In genomic region chr1:78195145-78195544, GRCm38 (mm10) we compare ENCODE assay signal across 14 mouse cellular contexts. TPM values are rescaled to one million over a fixed set of nuclear protein-coding genes. Genes with fewer than 3 reads are reported as not detected.
A peak's percentile ranks its signal among the peaks of the same experiment; 100 is the strongest.
DNase-seq lines count a peak whose midpoint lies in the region; ATAC-seq and TF ChIP-seq lines count a peak whose summit lies in the region.
"Had no signal": no experiment of that assay in that cellular context is flagged by ENCODE, and none has a peak within 500 bp of the region (broad histone marks: within the 10 kb centered on the region; RNA-seq: fewer than 3 reads in every experiment).

No protein-coding gene starts in this region.

- TF ChIP-seq CTCF in forebrain, postnatal 0 days (IDR thresholded peaks at IDR 0.05; ENCODE audit: low read depth): no peak

- 1% methylated on average over 21 of the region's 21 CpGs for WGBS in forebrain, embryonic 11.5 days
- WGBS in forebrain, postnatal 0 days: 2% methylated on average over 21 of the region's 21 CpGs
- 1% methylated on average over 21 of the region's 21 CpGs for WGBS in embryonic facial prominence, embryonic 12.5 days
- 1% methylated on average over 21 of the region's 21 CpGs for WGBS in limb, embryonic 10.5 days
- under 1% methylated on average over 21 of the region's 21 CpGs for WGBS in neural tube, embryonic 11.5 days
- WGBS in kidney, embryonic 14.5 days: under 1% methylated on average over 21 of the region's 21 CpGs

- DNase-seq in forebrain, embryonic 11.5 days (ENCODE audit: low spot score): peak; percentile 60
- DNase-seq in forebrain, postnatal 0 days: no peak
- peak; percentile 65 for DNase-seq in limb, embryonic 10.5 days (ENCODE audit: low spot score)
- DNase-seq in neural tube, embryonic 11.5 days (ENCODE audit: low spot score): no peak
- DNase-seq in layer of hippocampus, postnatal 25 days (ENCODE audit: extremely low spot score in 1 of 2, low spot score in 1 of 2): no peak
- no peak for DNase-seq in kidney, adult 9 months
- DNase-seq: gastrocnemius, adult 2 months; liver; right cerebral cortex, postnatal 4 days had no signal

- peak overlapping the region; percentile 13 for H3K4me3 ChIP-seq in forebrain, embryonic 11.5 days (ENCODE audit: low read depth, low read length)
- no peak overlapping the region for H3K4me3 ChIP-seq in forebrain, postnatal 0 days (ENCODE audit: low read depth, low read length)
- peak overlapping the region; percentile 53 for H3K4me3 ChIP-seq in embryonic facial prominence, embryonic 12.5 days
- peak overlapping the region; percentile 50 for H3K4me3 ChIP-seq in limb, embryonic 10.5 days
- peak overlapping the region; percentile 69 for H3K4me3 ChIP-seq in neural tube, embryonic 11.5 days (ENCODE audit: low read depth, low read length)
- H3K4me3 ChIP-seq in kidney, embryonic 14.5 days (ENCODE audit: low read length): no peak overlapping the region
- H3K4me3 ChIP-seq: heart, embryonic 13.5 days; intestine, embryonic 15.5 days had no signal

- peaks cover 94% of the 10 kb centered on the region for H3K27me3 ChIP-seq in forebrain, embryonic 11.5 days (ENCODE audit: control insufficient read depth, insufficient read depth, low read length)
- H3K27me3 ChIP-seq in forebrain, postnatal 0 days (ENCODE audit: insufficient read depth, low read length): peaks cover 95% of the 10 kb centered on the region
- H3K27me3 ChIP-seq in embryonic facial prominence, embryonic 12.5 days: peaks cover 70% of the 10 kb centered on the region
- peaks cover 100% of the 10 kb centered on the region for H3K27me3 ChIP-seq in limb, embryonic 10.5 days (ENCODE audit: low read depth, poor library complexity, severe bottlenecking)
- peaks cover 78% of the 10 kb centered on the region for H3K27me3 ChIP-seq in neural tube, embryonic 11.5 days (ENCODE audit: control insufficient read depth, insufficient read depth, low read length)
- H3K27me3 ChIP-seq in kidney, embryonic 14.5 days (ENCODE audit: control insufficient read depth, insufficient read depth, low read length): peaks cover 99% of the 10 kb centered on the region

- ATAC-seq in forebrain, embryonic 11.5 days (replicated peaks; ENCODE audit: low FRiP score): no peak
- no peak for ATAC-seq in forebrain, postnatal 0 days
- ATAC-seq in embryonic facial prominence, embryonic 12.5 days (ENCODE audit: insufficient number of reproducible peaks, insufficient read depth, low FRiP score, low TSS enrichment): no peak
- no peak for ATAC-seq in neural tube, embryonic 11.5 days (ENCODE audit: insufficient read depth, low FRiP score, low TSS enrichment)
- no peak for ATAC-seq in kidney, embryonic 14.5 days (ENCODE audit: low FRiP score, low TSS enrichment)
- ATAC-seq: intestine, embryonic 15.5 days had no signal

- no peaks in the 10 kb centered on the region for H3K9me3 ChIP-seq in forebrain, embryonic 11.5 days (ENCODE audit: control insufficient read depth, low read length)
- no peaks in the 10 kb centered on the region for H3K9me3 ChIP-seq in forebrain, postnatal 0 days (ENCODE audit: low read length)
- H3K9me3 ChIP-seq in embryonic facial prominence, embryonic 12.5 days: no peaks in the 10 kb centered on the region
- H3K9me3 ChIP-seq in limb, embryonic 10.5 days (replicated peaks): no peaks in the 10 kb centered on the region
- no peaks in the 10 kb centered on the region for H3K9me3 ChIP-seq in neural tube, embryonic 11.5 days (ENCODE audit: control insufficient read depth, low read length)
- no peaks in the 10 kb centered on the region for H3K9me3 ChIP-seq in kidney, embryonic 14.5 days (ENCODE audit: control insufficient read depth, low read length)
- H3K9me3 ChIP-seq: heart, embryonic 13.5 days; intestine, embryonic 15.5 days had no signal

- no peak overlapping the region for H3K27ac ChIP-seq in forebrain, embryonic 11.5 days (ENCODE audit: low read depth, low read length)
- no peak overlapping the region for H3K27ac ChIP-seq in forebrain, postnatal 0 days (ENCODE audit: low read depth, low read length)
- peak overlapping the region; percentile 90 for H3K27ac ChIP-seq in embryonic facial prominence, embryonic 12.5 days
- peak overlapping the region; percentile 55 for H3K27ac ChIP-seq in limb, embryonic 10.5 days
- no peak overlapping the region for H3K27ac ChIP-seq in neural tube, embryonic 11.5 days (ENCODE audit: low read depth, low read length)
- no peak overlapping the region for H3K27ac ChIP-seq in kidney, embryonic 14.5 days (ENCODE audit: low read depth, low read length)
- H3K27ac ChIP-seq: gastrocnemius, adult 2 months; heart, embryonic 13.5 days; intestine, embryonic 15.5 days had no signal

- peaks cover 17% of the 10 kb centered on the region; the same call in 1 of the 2 replicates for H3K4me1 ChIP-seq in forebrain, embryonic 11.5 days (replicated peaks; ENCODE audit: control insufficient read depth, insufficient read depth, low read length)
- H3K4me1 ChIP-seq in forebrain, postnatal 0 days (ENCODE audit: insufficient read depth): no peaks in the 10 kb centered on the region
- peaks cover 13% of the 10 kb centered on the region for H3K4me1 ChIP-seq in embryonic facial prominence, embryonic 12.5 days
- peaks cover 27% of the 10 kb centered on the region for H3K4me1 ChIP-seq in limb, embryonic 10.5 days
- peaks cover 11% of the 10 kb centered on the region for H3K4me1 ChIP-seq in neural tube, embryonic 11.5 days (ENCODE audit: control insufficient read depth, insufficient read depth, low read length)
- 0 out of 2 replicates have a peak, but pooled peaks cover 7% of the 10 kb centered on the region for H3K4me1 ChIP-seq in kidney, embryonic 14.5 days (ENCODE audit: control insufficient read depth, insufficient read depth, low read length)

- H3K9ac ChIP-seq in forebrain, embryonic 11.5 days (ENCODE audit: low read length): no peak overlapping the region
- no peak overlapping the region for H3K9ac ChIP-seq in forebrain, postnatal 0 days
- peak overlapping the region; percentile 70 for H3K9ac ChIP-seq in embryonic facial prominence, embryonic 12.5 days
- peak overlapping the region; percentile 91 for H3K9ac ChIP-seq in neural tube, embryonic 11.5 days (ENCODE audit: low read length)
- no peak overlapping the region for H3K9ac ChIP-seq in kidney, embryonic 14.5 days (ENCODE audit: low read depth, low read length)
- H3K9ac ChIP-seq: heart, embryonic 13.5 days; intestine, embryonic 15.5 days had no signal

- H3K4me2 ChIP-seq in forebrain, embryonic 11.5 days (ENCODE audit: low read depth, low read length, severe bottlenecking): no peak overlapping the region
- no peak overlapping the region for H3K4me2 ChIP-seq in forebrain, postnatal 0 days (ENCODE audit: low read depth)
- peak overlapping the region; percentile 58 for H3K4me2 ChIP-seq in embryonic facial prominence, embryonic 12.5 days (replicated peaks)
- H3K4me2 ChIP-seq in neural tube, embryonic 11.5 days (ENCODE audit: low read depth): peak overlapping the region; percentile 78
- no peak overlapping the region for H3K4me2 ChIP-seq in kidney, embryonic 14.5 days (replicated peaks; ENCODE audit: low read depth, low read length)
- H3K4me2 ChIP-seq: intestine, embryonic 15.5 days had no signal

- no peaks in the 10 kb centered on the region for H3K36me3 ChIP-seq in forebrain, embryonic 11.5 days (ENCODE audit: control insufficient read depth, insufficient read depth, low read length)
- H3K36me3 ChIP-seq in forebrain, postnatal 0 days (ENCODE audit: insufficient read depth): no peaks in the 10 kb centered on the region
- no peaks in the 10 kb centered on the region for H3K36me3 ChIP-seq in embryonic facial prominence, embryonic 12.5 days
- H3K36me3 ChIP-seq in limb, embryonic 10.5 days: no peaks in the 10 kb centered on the region
- no peaks in the 10 kb centered on the region for H3K36me3 ChIP-seq in neural tube, embryonic 11.5 days (ENCODE audit: control insufficient read depth, insufficient read depth, low read length)
- H3K36me3 ChIP-seq in kidney, embryonic 14.5 days (ENCODE audit: control insufficient read depth, insufficient read depth, low read length): no peaks in the 10 kb centered on the region
- H3K36me3 ChIP-seq: heart, embryonic 13.5 days; intestine, embryonic 15.5 days had no signal

RNA-seq across cellular contexts. Expression of gene Pax3, which starts 1.8 kb away (rescaled TPM):
- 4.4 and 4.7 TPM in 2 replicates for polyA plus RNA-seq in forebrain, embryonic 11.5 days (2014; fragmentation: Nextera tagmentation; extraction: Ambion mirVana)
- total RNA-seq in forebrain, postnatal 0 days (2014; rRNA removed): 0.15 and 0.19 TPM in 2 replicates
- polyA plus RNA-seq in forebrain, postnatal 0 days (2015; fragmentation: Nextera tagmentation; extraction: Ambion mirVana): 0.04 and 0.40 TPM in 2 replicates
- polyA plus RNA-seq in embryonic facial prominence, embryonic 12.5 days (2016; fragmentation: Nextera tagmentation; extraction: Ambion mirVana): 28.4 and 37.5 TPM in 2 replicates
- polyA plus RNA-seq in limb, embryonic 10.5 days (2016; fragmentation: Nextera tagmentation; extraction: Ambion mirVana): 11.5 and 12.6 TPM in 2 replicates
- polyA plus RNA-seq in neural tube, embryonic 11.5 days (2014; fragmentation: Nextera tagmentation; extraction: Ambion mirVana): 36.2 and 42.8 TPM in 2 replicates
- polyA plus RNA-seq in kidney, embryonic 14.5 days (2014; fragmentation: Nextera tagmentation; extraction: Ambion mirVana): 0.14 TPM in 2 replicates
- total RNA-seq in layer of hippocampus, postnatal 25 days (2021): not detected
- total RNA-seq: gastrocnemius, adult 2 months; neutrophil, adult 5-6 weeks had no signal
- polyA plus RNA-seq: intestine, embryonic 15.5 days had no signal

Comparison
In these comparisons a context has a peak if more than half of its experiments do, and no peak if none do; other contexts are left out.
1. DNase-seq: peak in forebrain, embryonic 11.5 days (single experiment) and limb, embryonic 10.5 days (single experiment); none in forebrain, postnatal 0 days (single experiment), neural tube, embryonic 11.5 days (single experiment), layer of hippocampus, postnatal 25 days (0 of 2) and kidney, adult 9 months (single experiment).
2. H3K4me3 ChIP-seq: peak in forebrain, embryonic 11.5 days (single experiment), embryonic facial prominence, embryonic 12.5 days (single experiment), limb, embryonic 10.5 days (single experiment) and neural tube, embryonic 11.5 days (single experiment); none in forebrain, postnatal 0 days (single experiment) and kidney, embryonic 14.5 days (single experiment).
3. H3K27ac ChIP-seq: peak in embryonic facial prominence, embryonic 12.5 days (single experiment) and limb, embryonic 10.5 days (single experiment); none in forebrain, embryonic 11.5 days (single experiment), forebrain, postnatal 0 days (single experiment), neural tube, embryonic 11.5 days (single experiment) and kidney, embryonic 14.5 days (single experiment).
4. H3K4me2 ChIP-seq: peak in embryonic facial prominence, embryonic 12.5 days (single experiment) and neural tube, embryonic 11.5 days (single experiment); none in forebrain, embryonic 11.5 days (single experiment), forebrain, postnatal 0 days (single experiment) and kidney, embryonic 14.5 days (single experiment).
5. H3K9ac ChIP-seq: peak in embryonic facial prominence, embryonic 12.5 days (single experiment) and neural tube, embryonic 11.5 days (single experiment); none in forebrain, embryonic 11.5 days (single experiment), forebrain, postnatal 0 days (single experiment) and kidney, embryonic 14.5 days (single experiment).